Mouse (Mus musculus) lung, postnatal 36 days (tissue): ENCODE data around the gene Arg1.

Experiments used
- DNase-seq: peaks from one replicate; pipeline ENCODE4 v3.0.0; 2022; ENCODE audit warnings: mixed read lengths

Arg1 gene

DNA sequence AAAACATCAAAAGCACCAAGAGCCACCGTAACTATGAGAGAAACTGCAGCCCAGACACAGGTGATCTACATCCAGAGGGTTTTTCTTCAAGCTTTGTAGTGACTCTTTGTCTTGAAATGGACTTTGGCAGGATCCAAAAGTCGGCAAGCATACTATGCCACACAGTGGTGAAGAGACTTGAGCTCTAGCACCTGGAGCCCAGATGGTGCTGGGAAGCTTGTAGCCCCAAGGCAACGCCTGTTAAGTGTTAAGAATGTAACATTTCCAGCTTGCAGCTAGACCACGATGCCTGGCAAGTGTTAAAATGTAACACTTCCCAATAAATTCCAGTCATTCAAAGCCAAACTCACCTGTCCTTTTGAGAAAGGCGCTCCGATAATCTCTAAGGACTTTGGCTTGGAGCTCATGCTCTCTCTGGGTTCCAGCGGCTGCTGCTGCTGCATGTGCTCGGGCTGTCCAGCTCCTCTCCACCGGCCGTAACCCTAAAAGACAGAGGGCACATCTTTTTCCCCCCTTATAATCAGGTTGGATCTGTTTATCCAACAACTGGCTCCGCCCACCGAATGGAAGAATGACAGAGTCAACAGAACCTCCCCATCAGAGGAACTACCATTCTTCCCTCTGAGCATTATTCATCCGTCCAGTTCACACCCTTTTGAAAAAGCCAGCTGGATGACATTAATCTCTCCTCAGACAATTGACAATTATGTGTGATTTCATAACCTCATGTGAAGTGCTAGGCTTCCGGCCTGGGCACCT is at the start of gene Arg1:
Arg1 (minus strand) TSS at position 523 of the 759 bp plus-strand sequence.
- DNase-seq = peak; percentile 22

DNA sequence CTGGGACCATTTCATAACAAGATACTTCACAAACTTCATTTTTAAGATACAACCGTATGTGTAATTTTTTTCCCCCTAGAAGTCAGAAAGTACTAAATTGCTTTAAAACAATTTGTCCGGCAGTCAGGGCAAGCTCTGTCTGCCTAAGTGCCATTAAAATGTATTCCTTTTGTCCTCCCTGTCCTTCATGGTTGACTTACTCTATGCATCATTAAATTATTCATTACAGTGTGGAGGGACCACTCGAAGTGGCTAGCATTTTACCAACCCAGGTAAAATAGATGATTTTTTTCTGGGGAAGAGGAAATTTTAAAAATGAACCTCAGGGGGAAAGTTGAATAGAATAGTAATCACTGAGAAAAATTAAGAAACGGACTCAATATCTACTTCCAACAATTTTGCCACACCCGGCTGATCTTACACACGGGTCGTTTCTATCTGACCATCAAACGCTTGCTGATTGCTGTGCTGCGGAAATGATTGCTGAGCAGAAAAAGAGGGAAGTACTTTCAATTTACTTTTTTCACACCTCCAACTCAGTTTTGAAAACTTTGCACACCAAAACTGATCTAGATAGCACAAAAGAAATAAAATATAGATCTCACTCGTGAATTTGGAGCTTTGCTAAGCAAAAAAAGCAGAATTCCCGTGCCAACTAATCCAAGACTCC is 46.7 kb upstream of the Arg1 start:
- no peak for DNase-seq

DNA sequence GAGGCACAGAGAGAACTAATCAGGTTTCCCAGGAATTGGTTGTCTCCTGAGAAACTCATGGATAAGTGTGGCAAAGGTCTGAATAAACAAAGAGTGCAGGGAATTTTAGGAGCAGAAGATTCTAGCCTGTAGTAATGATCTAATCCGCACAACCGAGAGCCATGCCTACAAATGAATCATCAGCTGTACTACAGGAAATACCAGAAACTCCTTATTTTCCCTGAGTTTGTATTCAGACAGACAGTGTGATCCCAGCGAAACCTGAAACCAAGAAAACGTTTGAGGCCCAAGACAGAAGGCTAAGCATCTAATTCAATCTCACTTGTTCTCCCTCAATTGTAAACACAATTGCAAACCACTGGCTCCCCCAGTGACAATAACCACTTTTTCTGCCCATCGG is 46.1 kb upstream of the Arg1 start:
- no peak for DNase-seq

DNA sequence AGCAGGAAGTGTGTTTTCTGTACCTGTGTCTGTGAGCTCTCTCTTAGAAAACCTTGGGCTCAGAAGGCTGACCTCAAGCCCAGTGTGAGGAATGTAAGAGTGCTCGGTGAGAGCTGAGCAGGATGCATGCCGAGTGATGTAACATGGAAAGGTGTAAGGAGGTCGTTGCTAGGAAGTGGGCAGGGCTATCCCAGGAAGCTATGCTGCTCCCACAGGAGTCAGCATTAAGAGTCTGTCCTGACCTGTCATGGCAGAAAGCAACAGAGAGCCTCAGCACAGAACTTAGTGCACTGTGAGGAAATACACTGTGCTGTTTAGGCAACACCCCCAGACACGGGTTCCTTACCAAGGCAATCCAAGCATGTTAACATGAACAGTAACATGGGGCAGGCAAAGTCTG is 45.6 kb upstream of the Arg1 start:
- DNase-seq = peak; percentile 27

DNA sequence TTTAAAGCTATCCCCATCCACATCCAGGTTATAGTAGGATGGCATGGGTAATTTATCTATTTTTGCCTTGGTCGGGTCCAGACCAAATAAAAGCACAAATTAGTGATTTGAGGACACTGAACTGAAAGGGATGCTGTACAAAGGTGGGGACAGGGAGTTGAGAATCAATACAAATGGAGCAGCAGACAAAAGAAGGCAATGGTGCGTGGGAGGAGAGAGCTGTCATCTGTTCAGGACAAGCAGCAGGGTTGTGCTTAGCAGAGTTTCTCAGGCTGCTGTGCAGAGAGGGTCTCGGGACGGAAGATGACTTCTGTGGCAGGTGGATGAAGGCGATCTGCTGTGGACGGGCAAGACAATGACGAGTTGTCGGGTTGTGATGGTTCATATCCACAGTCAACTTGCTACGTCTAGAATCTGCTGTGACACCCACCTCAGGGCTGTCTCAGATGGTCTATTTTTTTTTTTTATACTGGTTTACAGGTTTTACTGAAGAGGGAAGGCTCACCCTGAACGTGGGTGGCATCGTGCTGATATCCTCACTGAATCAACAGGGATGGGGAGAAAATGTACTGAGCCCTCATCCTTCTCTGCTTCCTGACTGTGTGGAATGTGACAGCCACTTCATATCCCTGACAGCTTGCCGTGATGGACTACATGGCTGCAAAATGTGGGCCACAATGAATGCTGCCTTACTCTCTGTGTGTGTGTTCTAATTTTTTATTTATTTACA is 38.7 kb upstream of the Arg1 start:
- no peak for DNase-seq

DNA sequence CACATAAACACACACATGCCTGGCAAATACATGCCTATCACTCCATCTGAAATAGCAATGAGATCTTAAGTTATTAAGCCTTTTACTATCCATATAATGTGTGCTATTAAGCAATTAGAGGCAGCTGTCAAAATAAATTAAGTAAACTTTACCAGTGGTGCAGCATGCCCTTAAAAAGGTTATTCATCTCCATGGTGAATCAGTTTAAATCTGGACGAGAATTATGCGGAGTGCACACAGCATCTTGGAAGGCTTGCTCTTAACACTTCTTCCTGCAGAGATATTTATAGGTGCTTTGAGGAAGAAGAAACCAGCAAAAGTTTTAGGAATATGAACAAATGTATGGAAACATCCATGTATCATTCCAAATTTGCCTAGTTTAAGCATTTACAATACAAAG is 34.6 kb upstream of the Arg1 start:
- DNase-seq = no peak

DNA sequence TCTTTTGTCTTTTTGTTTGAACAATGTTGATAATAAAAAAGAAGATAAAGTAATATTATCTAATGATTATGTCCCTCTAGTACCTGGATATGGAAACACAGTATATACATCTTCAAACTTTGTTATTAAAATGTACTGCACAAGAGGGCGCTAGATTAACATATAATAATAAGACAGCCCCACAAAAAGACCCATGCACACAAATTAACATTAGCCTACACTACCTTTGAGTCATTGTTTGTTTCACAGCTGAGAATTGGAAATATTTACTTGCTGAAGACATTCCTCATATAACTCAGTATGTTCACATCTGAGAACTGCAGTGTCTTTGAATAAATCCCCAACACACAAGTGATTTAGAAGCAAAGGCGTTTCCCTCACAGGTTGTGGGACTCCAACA is 33.8 kb upstream of the Arg1 start:
- DNase-seq = peak; percentile 65

DNA sequence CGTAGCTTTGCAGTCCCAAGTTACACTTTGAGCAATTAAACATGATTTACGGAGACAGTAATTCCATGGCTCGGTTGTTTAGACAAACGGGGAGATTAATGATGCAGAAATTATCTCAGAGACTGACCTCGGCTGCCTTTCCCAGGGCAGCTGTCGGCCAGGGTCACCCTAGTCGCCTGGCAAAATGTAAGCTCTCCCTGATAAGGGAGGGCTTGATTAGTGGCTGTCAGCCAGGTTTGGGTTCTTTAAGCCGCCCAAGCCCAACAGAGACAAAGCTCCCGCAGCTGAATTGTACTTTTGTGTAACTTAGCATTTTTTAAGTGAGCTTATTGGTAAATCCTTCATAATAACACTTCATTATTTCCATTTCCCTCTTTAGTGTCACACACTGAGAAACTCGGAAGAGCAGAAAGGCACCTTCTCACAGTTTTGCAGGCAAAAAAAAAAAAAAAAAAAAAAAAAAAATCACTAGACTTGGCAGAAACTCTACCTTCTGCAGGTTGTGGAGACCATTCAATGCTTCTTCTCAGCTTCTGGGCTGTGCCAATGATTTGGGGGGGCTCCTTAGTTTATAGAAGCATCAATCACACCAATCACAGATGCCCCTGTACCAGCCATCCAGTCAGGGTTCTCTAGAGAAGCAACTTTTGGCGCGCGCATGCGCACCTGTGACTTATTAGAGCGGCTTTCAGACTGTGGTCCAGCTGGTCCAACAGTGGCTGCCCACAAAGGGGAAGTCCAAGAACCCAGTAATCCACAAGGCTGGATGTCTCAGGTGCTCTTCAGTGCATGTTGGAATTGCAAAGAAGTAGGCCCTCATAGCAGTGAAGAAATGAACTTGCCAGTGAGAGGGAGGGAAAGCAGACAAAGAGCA is 32.0 kb upstream of the Arg1 start:
- peak; percentile 23 for DNase-seq

DNA sequence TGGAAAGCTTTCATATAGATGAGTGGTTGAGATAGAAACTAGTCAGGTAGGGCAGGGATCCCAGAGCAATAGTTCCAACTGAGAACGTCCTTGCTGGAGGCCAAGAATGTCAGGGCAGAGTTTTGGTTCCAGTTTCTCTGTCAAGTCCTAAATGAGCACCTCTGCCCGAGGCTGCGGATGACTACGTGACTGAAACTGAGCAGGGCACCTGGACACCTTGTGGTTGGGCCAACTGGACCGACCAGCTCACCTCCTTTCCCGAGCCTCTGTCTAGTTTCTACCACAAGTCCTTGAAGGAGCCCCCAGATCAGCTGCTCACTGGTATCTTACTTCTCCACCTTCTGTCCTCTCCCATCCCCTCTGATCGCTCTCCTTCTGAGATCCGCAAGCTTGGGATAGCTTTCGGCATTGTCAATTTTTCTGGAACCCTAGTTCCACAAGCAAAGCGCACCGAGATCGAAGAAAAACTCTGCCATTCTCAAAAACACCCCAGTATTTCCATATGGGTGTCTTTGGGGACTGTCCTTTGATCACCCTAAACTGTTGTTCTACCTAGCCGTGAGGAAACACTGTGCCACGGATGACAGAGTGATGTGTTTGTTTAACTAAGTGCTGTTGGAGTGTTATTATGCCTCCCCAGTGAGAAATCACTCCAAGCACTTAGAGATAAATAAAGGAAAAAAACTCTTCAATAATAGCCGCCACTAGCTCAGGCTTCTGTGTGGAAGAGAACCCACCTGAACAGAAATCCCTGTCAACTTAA is 31.2 kb upstream of the Arg1 start:
- no peak for DNase-seq

DNA sequence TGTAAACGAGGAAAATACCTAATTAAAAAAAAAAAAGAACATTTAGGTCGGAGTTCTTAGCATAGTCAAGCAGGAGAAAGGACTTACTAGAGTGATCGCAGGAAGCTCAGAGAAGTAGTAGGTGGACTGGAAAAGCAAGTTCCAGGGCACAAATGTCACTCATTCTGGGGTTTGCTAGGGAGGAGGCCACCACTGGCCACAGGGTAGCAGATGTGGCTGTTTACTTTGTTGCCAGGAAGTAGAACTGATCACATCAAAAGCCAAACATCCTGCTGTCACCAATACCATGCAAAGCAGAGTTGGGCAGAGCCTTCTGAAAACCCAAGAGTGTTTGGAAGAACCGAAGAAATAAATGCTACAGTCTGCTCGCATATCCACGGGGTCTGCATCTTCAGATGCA is 26.6 kb upstream of the Arg1 start:
- no peak for DNase-seq

DNA sequence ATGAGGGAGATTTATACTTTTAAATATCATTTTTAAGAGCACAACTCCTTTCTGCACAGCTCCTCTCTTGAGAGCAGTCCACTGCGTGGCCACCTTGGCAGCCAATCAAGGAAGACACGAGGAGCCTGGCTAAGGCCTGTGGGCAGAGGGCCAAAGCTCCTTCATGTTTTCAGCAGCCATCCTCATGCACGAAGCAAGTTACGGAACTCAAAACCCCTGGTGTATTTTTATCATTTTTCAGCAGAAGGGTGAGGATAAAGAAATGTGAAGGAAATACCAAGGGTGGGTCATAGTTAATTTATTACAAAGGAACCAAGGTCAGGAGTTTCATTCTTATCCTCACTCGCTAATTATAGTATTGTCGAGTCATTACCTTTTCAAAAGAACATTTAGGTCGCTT is 25.3 kb upstream of the Arg1 start:
- DNase-seq = no peak

DNA sequence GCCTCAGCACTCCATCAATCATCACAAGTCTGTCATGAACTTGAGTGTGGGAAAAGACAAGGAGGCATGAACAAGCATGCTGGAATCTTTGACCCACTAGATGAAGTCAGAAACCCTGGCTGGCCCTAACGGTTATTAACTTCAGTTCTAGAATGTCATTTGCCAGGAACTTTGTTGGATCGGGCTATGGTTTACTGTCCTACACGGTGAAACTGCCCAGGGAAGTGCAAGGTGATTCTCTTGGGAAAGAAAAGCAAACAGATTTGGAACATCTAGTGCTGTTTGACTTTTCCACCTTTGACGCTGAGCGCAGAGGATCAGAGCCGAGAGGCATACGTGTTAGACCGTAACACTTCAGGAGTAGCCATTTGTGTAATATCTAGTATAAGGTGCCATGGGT is 24.3 kb upstream of the Arg1 start:
- DNase-seq = no peak

DNA sequence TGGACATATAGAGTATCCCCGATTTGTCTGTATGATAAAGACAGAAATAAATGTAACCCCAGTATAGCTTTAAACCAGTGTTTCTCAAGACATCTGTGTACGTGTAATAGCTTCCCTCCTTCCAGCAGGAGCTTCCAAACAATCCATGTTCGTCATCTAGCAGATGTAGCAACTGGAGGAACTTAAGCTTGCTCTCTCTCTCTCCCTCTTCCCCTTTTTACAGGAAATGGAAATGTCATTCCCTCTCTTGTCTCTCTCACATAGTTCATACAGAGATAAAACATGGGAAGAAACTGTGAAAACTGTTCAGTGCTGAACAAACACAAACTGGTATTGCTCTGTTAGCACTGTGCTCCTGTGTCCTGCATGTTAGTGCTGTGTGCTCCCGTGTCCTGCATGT is 22.9 kb upstream of the Arg1 start:
- DNase-seq = no peak

DNA sequence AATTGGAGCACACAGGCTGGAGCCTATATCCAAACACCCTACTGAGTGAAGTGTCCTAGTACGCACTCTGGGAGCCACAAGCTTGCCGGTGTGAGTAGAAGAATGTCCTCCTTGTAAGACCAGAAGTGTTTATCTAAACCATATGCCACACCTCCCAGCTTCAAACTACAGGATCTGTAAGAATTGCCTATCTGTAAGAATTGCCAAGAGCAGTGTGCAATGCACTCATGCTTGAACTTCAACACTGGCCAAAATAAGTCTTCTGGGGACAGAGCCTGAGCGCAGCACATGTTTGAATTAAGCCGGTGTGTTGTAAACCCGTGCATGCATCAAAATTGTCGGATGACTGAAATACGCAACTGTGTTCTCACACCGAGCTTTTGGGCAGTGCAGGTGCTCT is 21.0 kb upstream of the Arg1 start:
- peak; percentile 44 for DNase-seq

DNA sequence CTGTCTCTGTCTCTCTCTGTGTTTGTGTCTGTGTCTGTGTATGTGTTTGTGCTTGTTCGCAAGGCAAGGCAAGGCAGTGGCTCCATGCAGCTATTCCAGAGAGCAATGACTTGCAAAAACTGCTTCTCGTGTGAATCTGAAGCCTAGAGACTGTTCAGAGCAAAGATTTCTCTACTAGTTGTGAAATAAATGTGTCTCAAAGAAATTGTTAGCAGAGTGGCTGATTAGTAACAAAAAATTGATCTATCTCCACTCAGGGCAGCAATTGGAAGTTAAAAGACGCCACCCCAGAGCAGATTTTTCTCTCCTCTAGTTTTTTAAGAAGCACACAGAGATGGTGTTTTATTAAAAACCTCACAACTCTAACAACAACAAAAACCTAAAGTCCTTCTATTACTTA is 20.6 kb upstream of the Arg1 start:
- DNase-seq = no peak

DNA sequence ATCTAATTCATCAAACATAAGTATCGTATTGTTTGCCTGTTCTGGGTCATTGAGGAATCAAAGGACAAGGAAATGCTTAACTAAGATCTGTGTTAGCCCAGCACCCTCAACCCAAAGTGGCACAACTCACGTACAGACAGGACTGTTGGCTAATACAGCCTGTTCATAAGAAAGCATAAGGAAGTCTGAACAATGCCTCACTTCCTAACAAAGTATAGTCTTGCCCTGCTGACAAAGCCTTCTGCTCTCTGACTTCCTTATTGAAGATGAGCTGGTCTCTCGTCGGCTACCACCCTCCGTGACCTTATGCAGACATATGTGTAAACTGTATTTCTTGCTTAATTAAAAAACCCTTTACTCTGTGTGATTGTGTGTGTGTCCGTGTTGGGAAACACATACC is 2.9 kb upstream of the Arg1 start:
- peak; percentile 41 for DNase-seq

DNA sequence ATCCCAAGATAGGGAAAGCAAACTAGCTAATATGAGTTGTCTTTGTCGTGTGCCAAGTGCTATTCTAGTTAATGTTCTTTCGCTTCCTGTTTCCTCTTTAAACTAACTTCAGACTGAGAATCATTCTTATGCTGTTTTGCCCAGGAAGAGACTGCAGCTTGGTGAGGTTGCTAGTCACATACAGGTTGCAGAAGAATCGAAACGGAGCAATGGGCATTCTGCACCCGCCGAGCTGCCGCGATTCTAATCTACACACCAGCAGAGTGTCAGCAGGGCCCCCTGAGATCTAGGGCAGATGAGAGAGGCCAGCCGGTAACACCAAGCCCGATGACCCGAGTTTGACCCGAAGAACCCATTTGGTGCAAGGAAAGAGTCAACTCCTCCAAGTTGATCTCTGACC is 788 bp upstream of the Arg1 start:
- DNase-seq = peak; percentile 24

DNA sequence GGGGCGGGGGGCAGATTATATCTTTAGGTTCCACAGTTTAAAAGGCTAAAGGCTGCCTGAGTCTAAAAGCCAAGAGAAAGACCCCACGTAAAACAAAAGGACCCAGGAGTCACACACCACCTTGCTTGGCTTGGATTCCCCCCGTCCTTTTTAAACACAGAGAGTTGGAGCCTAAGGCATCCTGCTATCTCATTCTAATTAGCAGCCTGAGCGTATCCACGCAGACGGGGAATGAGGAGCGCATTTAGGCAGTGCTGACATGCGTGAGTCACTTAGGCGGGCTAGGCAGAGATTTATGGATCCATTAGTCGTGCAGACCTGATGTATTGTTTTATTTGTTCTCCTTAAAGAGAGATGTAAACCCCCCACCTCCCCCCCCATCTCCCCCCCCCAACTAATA is 904 bp downstream of the Arg1 start:
- no peak for DNase-seq

DNA sequence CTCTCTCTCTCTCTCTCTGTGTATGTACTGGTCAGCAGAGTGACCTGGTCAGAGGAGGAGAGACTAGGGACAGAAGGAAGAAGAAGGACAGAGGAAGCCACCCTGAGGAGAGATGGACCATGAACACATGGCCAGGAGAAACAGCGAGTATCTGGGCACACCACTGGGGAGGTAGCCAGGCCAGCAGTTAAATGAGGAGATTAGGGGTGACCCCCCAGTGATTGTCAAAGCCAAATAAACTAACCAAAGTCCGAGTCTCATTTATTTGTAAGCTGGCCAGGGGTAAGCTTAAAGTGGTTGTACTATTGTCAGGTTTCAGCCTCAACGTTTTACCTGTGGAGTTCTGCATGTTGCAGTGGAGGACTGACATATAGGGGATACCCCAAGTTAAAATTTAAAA is 3.0 kb downstream of the Arg1 start:
- no peak for DNase-seq

DNA sequence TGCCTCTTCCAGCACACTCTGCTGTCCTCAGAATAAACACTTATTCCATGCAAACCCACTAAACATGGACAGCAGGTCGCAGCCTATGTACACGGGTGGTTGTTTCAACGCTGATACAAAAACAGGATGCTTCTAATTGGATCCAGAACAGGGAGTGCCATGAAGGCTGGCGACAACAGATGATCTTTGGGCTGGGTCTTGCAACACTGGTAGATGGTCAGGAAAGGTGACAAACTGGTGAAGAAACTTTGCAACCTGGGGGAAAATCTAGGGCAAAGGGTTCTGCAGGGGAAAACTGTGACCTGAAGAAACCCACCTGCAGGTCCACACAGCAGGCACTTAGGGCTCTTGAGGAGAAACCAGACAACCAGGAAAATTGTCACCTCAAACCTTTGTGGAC is 4.3 kb downstream of the Arg1 start:
- DNase-seq = no peak

DNA sequence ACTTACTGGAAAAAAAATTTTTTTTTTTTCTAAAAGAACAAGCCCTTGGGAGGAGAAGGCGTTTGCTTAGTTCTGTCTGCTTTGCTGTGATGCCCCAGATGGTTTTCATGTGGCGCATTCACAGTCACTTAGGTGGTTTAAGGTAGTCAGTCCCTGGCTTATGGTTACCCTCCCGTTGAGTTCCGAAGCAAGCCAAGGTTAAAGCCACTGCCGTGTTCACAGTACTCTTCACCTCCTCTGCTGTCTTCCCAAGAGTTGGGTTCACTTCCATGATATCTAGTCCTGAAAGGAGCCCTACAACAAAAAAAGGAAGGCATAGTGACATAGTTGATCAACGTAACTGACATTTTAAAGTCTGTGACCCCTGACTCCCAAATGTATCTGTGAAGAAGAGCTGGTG is 11.8 kb downstream of the Arg1 start:
- no peak for DNase-seq

DNA sequence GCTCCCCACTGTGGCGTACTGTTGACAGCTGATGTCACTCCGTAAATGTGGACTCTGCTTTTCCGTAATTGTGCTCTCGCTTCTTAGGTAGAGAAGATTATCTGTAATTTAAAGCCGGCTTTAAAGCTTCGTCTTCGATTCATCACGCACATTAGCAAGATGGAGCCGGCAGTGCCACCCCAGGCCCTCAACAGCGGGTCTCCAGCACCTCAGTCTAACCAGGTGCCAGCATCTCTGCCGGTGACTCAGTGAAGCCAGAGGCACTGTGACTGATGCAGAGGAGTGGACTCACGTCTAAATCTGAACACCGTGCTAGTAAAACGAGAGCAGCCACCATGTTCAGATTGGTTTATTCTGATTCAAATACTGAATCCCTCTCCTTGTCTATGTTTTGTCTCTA is 14.7 kb downstream of the Arg1 start:
- no peak for DNase-seq
